Mouse (Mus musculus): ENCODE data around the gene 4930595D18Rik. TPM values are rescaled to one million over a fixed set of nuclear protein-coding genes. Genes with fewer than 3 reads are reported as not detected.

The 4930595D18Rik gene
- polyA plus RNA-seq, 1 experiment from 2014 or later, result not detected

DNA sequence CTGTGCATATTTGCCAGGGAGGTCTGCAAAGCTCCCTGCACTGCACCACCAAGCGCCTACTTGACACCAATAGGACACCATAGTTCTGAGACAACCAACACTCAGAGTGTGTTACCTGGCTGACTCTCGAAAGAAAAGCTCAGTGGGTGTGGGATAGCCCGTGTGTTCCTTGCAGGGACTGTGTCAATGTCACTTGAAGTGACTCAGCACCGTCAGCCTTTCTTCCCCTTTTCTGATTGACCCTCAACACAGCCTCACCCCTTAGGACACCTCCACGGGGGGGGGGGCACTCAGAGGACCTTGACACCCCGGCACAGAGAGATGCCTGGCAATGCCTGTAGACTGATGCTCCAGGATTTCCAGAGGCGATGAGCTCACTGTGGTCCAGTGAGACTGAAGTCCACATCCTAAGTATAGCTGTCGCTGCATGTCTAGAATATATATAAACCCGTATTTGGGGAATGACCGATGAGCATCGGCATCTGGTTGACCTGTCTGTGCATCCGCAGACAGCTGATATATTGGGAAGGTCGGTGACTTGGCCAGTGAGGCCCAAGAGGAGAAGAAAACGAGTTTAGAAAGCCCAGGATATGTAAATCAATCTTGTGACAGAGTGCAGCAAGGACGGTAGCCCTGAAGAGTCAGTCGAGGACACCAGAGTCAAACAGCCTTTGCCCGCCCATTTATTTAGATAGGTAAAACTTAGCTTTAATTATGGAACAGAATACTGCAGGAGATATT lies 34.6 kb downstream of the 4930595D18Rik start:
- WGBS, result 58% methylated on average over 17 of the region's 17 CpGs
- H3K4me2 ChIP-seq (ENCODE audit: low read depth, low read length), result 0 out of 2 replicates have a peak overlapping the region, but pooled peaks have one; percentile 11
- H3K36me3 ChIP-seq (ENCODE audit: control insufficient read depth, insufficient read depth, low read length), result no peaks in the 10 kb centered on the region
- ATAC-seq, result peak; percentile 30; the same call in 1 of the 2 replicates
- no peak overlapping the region for H3K9ac ChIP-seq (ENCODE audit: low read depth, low read length)
- no peak overlapping the region for H3K27ac ChIP-seq (ENCODE audit: low read length)
- H3K4me3 ChIP-seq (ENCODE audit: low read length), result no peak overlapping the region
- H3K27me3 ChIP-seq (replicated peaks; ENCODE audit: control insufficient read depth, insufficient read depth, low read length), result no peaks in the 10 kb centered on the region
- no peaks in the 10 kb centered on the region for H3K9me3 ChIP-seq (ENCODE audit: control insufficient read depth, low read length)
- H3K4me1 ChIP-seq (ENCODE audit: control insufficient read depth, insufficient read depth, low read length), result peaks cover 15% of the 10 kb centered on the region; the same call in 1 of the 2 replicates

GRCm38 (mm10) chr12:111145269-111145668 lies 39.0 kb downstream of the 4930595D18Rik start:
- 41% methylated on average over 9 of the region's 9 CpGs for WGBS
- ATAC-seq, result no peak
- no peaks in the 10 kb centered on the region for H3K36me3 ChIP-seq (ENCODE audit: control insufficient read depth, insufficient read depth, low read length)

GRCm38 (mm10) chr12:111144598-111144997 lies 39.7 kb downstream of the 4930595D18Rik start:
- ATAC-seq, result no peak
- no peak overlapping the region for H3K27ac ChIP-seq (ENCODE audit: low read length)
- H3K4me3 ChIP-seq (ENCODE audit: low read length), result no peak overlapping the region
- H3K9me3 ChIP-seq (ENCODE audit: control insufficient read depth, low read length), result no peaks in the 10 kb centered on the region
- 85% methylated on average over 2 of the region's 2 CpGs for WGBS
- H3K27me3 ChIP-seq (replicated peaks; ENCODE audit: control insufficient read depth, insufficient read depth, low read length), result no peaks in the 10 kb centered on the region
- H3K4me2 ChIP-seq (ENCODE audit: low read depth, low read length), result no peak overlapping the region
- H3K4me1 ChIP-seq (ENCODE audit: control insufficient read depth, insufficient read depth, low read length), result peaks cover 19% of the 10 kb centered on the region
- H3K9ac ChIP-seq (ENCODE audit: low read depth, low read length), result no peak overlapping the region
- H3K36me3 ChIP-seq (ENCODE audit: control insufficient read depth, insufficient read depth, low read length), result no peaks in the 10 kb centered on the region

More at GRCm38 (mm10) chr12:111145269-111145668, 39.0 kb downstream of the 4930595D18Rik start:
- H3K27ac ChIP-seq (ENCODE audit: low read length), result no peak overlapping the region
- H3K4me1 ChIP-seq (ENCODE audit: control insufficient read depth, insufficient read depth, low read length), result peaks cover 22% of the 10 kb centered on the region
- no peak overlapping the region for H3K4me2 ChIP-seq (ENCODE audit: low read depth, low read length)
- H3K27me3 ChIP-seq (replicated peaks; ENCODE audit: control insufficient read depth, insufficient read depth, low read length), result no peaks in the 10 kb centered on the region
- no peak overlapping the region for H3K4me3 ChIP-seq (ENCODE audit: low read length)
- H3K9ac ChIP-seq (ENCODE audit: low read depth, low read length), result no peak overlapping the region
- H3K9me3 ChIP-seq (ENCODE audit: control insufficient read depth, low read length), result no peaks in the 10 kb centered on the region

GRCm38 (mm10) chr12:111143509-111144063 lies 40.7 kb downstream of the 4930595D18Rik start:
- no peak overlapping the region for H3K27ac ChIP-seq (ENCODE audit: low read length)
- H3K9me3 ChIP-seq (ENCODE audit: control insufficient read depth, low read length), result no peaks in the 10 kb centered on the region
- H3K9ac ChIP-seq (ENCODE audit: low read depth, low read length), result no peak overlapping the region
- no peak for ATAC-seq
- no peak overlapping the region for H3K4me2 ChIP-seq (ENCODE audit: low read depth, low read length)
- no peaks in the 10 kb centered on the region for H3K36me3 ChIP-seq (ENCODE audit: control insufficient read depth, insufficient read depth, low read length)
- 67% methylated on average over 16 of the region's 16 CpGs for WGBS
- H3K4me1 ChIP-seq (ENCODE audit: control insufficient read depth, insufficient read depth, low read length), result peaks cover 14% of the 10 kb centered on the region
- H3K27me3 ChIP-seq (replicated peaks; ENCODE audit: control insufficient read depth, insufficient read depth, low read length), result no peaks in the 10 kb centered on the region
- H3K4me3 ChIP-seq (ENCODE audit: low read length), result no peak overlapping the region

GRCm38 (mm10) chr12:111143005-111143508 lies 41.2 kb downstream of the 4930595D18Rik start:
- no peaks in the 10 kb centered on the region for H3K27me3 ChIP-seq (replicated peaks; ENCODE audit: control insufficient read depth, insufficient read depth, low read length)
- no peak for ATAC-seq
- no peaks in the 10 kb centered on the region for H3K36me3 ChIP-seq (ENCODE audit: control insufficient read depth, insufficient read depth, low read length)
- H3K9me3 ChIP-seq (ENCODE audit: control insufficient read depth, low read length), result no peaks in the 10 kb centered on the region
- H3K4me2 ChIP-seq (ENCODE audit: low read depth, low read length), result no peak overlapping the region
- no peak overlapping the region for H3K27ac ChIP-seq (ENCODE audit: low read length)
- H3K9ac ChIP-seq (ENCODE audit: low read depth, low read length), result no peak overlapping the region
- WGBS, result 22% methylated on average over 12 of the region's 12 CpGs
- no peak overlapping the region for H3K4me3 ChIP-seq (ENCODE audit: low read length)
- peaks cover 13% of the 10 kb centered on the region for H3K4me1 ChIP-seq (ENCODE audit: control insufficient read depth, insufficient read depth, low read length)

DNA sequence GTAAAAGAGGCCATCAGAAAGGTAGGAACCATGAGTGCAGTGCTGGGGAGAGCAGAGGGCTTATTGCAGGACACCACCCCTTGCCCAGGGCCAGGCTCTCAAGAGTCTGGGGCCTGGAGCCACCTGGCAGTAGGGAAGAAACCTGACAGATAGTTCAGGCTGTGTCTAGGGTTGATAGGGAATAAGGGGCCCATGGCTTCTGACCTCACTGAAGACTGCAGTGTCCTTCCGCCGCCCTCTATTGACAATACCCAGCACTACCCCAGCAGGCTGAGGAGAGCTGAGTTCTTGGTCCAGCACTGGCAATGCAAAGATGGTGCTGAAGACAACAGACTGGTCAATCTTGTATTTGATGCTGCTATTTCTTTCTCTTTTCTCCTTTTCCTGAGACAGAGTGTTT lies 47.2 kb downstream of the 4930595D18Rik start:
- ATAC-seq, result no peak
- Histone ChIP-seq H3K27ac (ENCODE audit: low read length) (no peak overlapping the region), H3K4me2 (ENCODE audit: low read depth, low read length) (no peak overlapping the region), H3K36me3 (ENCODE audit: control insufficient read depth, insufficient read depth, low read length) (no peaks in the 10 kb centered on the region), H3K4me1 (ENCODE audit: control insufficient read depth, insufficient read depth, low read length) (peaks cover 8% of the 10 kb centered on the region), H3K9me3 (ENCODE audit: control insufficient read depth, low read length) (no peaks in the 10 kb centered on the region), H3K9ac (ENCODE audit: low read depth, low read length) (no peak overlapping the region), H3K27me3 (replicated peaks; ENCODE audit: control insufficient read depth, insufficient read depth, low read length) (no peaks in the 10 kb centered on the region), H3K4me3 (ENCODE audit: low read length) (no peak overlapping the region)
- 57% methylated on average over 2 of the region's 2 CpGs for WGBS

GRCm38 (mm10) chr12:111135953-111136352 lies 48.3 kb downstream of the 4930595D18Rik start:
- H3K4me3 ChIP-seq (ENCODE audit: low read length), result no peak overlapping the region
- H3K9ac ChIP-seq (ENCODE audit: low read depth, low read length), result no peak overlapping the region
- 69% methylated on average over 3 of the region's 3 CpGs for WGBS
- H3K4me1 ChIP-seq (ENCODE audit: control insufficient read depth, insufficient read depth, low read length), result peaks cover 8% of the 10 kb centered on the region
- no peak overlapping the region for H3K4me2 ChIP-seq (ENCODE audit: low read depth, low read length)
- H3K9me3 ChIP-seq (ENCODE audit: control insufficient read depth, low read length), result no peaks in the 10 kb centered on the region
- no peaks in the 10 kb centered on the region for H3K27me3 ChIP-seq (replicated peaks; ENCODE audit: control insufficient read depth, insufficient read depth, low read length)
- H3K36me3 ChIP-seq (ENCODE audit: control insufficient read depth, insufficient read depth, low read length), result no peaks in the 10 kb centered on the region
- no peak for ATAC-seq
- H3K27ac ChIP-seq (ENCODE audit: low read length), result no peak overlapping the region

- Histone ChIP-seq H3K4me1 (ENCODE audit: control insufficient read depth, insufficient read depth, low read length) (peaks cover 8% of the 10 kb centered on the region), H3K36me3 (ENCODE audit: control insufficient read depth, insufficient read depth, low read length) (no peaks in the 10 kb centered on the region), H3K4me3 (ENCODE audit: low read length) (no peak overlapping the region), H3K9ac (ENCODE audit: low read depth, low read length) (no peak overlapping the region), H3K27ac (ENCODE audit: low read length) (no peak overlapping the region), H3K9me3 (ENCODE audit: control insufficient read depth, low read length) (no peaks in the 10 kb centered on the region), H3K4me2 (ENCODE audit: low read depth, low read length) (no peak overlapping the region), H3K27me3 (replicated peaks; ENCODE audit: control insufficient read depth, insufficient read depth, low read length) (no peaks in the 10 kb centered on the region)
- ATAC-seq, result no peak
- 70% methylated on average over 19 of the region's 19 CpGs for WGBS
Observed at GRCm38 (mm10) chr12:111134791-111135733, 49.2 kb downstream of the 4930595D18Rik start.

DNA sequence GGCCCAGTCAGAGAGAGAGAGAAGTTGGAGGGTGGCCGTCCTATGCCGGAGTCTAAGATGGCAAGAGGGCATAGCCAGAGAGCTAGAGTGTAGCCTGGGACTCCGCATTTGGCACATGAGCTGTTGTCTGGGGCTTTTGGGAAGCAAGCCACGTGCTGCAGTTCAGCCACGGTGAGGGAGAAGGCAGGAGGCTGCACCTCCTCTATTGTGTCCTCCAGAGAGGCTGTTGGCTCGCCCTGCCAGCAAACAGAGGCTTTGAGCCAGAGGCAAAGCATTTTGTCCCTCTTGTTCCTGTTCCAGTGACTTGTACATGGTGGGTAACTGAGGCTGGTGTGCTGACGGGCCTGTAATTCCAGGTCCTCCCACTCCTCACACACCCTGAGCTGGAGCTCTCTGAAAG lies 50.1 kb downstream of the 4930595D18Rik start:
- Histone ChIP-seq H3K4me1 (ENCODE audit: control insufficient read depth, insufficient read depth, low read length) (peaks cover 8% of the 10 kb centered on the region), H3K36me3 (ENCODE audit: control insufficient read depth, insufficient read depth, low read length) (no peaks in the 10 kb centered on the region), H3K27me3 (replicated peaks; ENCODE audit: control insufficient read depth, insufficient read depth, low read length) (no peaks in the 10 kb centered on the region), H3K4me2 (ENCODE audit: low read depth, low read length) (no peak overlapping the region), H3K4me3 (ENCODE audit: low read length) (no peak overlapping the region), H3K27ac (ENCODE audit: low read length) (no peak overlapping the region), H3K9me3 (ENCODE audit: control insufficient read depth, low read length) (no peaks in the 10 kb centered on the region), H3K9ac (ENCODE audit: low read depth, low read length) (no peak overlapping the region)
- 84% methylated on average over 7 of the region's 7 CpGs for WGBS
- ATAC-seq, result no peak
